Mouse (Mus musculus) liver, embryonic 14.5 days (tissue): ENCODE data around the gene Wfdc21.

Source experiments
- CTCF ChIP-seq: IDR thresholded peaks from 2 replicates; pipeline ENCODE4 v1.5.1; 2016; ENCODE audit warnings: antibody characterized with exemption, low read depth, control low read depth
- EP300 ChIP-seq: IDR thresholded peaks from 2 replicates; pipeline ENCODE4 v1.6.1; 2016; ENCODE audit warnings: antibody characterized with exemption, low read depth

DNA sequence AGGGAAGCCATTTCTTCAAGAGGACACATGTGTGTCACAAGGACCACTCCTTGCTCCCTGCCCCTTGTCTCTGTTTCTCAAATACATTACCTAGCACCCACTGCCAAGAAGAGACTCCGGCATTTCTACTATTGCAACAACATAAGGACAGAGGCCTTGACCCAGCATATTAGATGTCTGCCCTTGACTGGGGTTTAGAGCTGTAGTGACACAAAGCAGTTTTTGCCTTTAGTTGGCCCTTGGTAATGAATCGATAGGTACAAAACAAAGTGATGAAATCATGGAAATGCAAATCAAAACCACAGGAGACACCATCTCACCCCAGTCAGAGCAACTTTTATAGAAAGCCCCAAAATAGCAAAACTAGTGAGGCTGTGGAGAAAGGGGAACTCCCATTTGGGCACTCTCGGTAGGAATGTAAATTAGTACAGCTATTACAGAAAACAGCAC, 9.6 kb upstream of the Wfdc21 start:
- TF ChIP-seq CTCF (no peak), EP300 (no peak)
